Mouse (Mus musculus): ENCODE measurements at regions not wholly inside any gene's neighbourhood (a gene's known extent, or its start where the extent isn't known, plus 50 kb on each side); places are given as distances from the start of the nearest gene placed in this dataset.
"Not testable (repeated sequence)": the region's sequence is repeated elsewhere in the genome, so short reads cannot be mapped to it uniquely, and the experiment has no call there.

- DNase-seq (ENCODE audit: low spot score in 2 of 2) = no peak
Measured at GRCm38 (mm10) chr2:147989616-147990015, 57.2 kb downstream of the Foxa2 start.

GRCm38 (mm10) chr2:147988586-147988985, 58.2 kb downstream of the Foxa2 start:
- no peak for DNase-seq (ENCODE audit: low spot score in 2 of 2)

GRCm38 (mm10) chr2:147985261-147985575, 61.6 kb downstream of the Foxa2 start:
- DNase-seq (ENCODE audit: low spot score in 2 of 2) = no peak

GRCm38 (mm10) chr2:147984547-147985260, 62.1 kb downstream of the Foxa2 start:
- no peak for DNase-seq (ENCODE audit: low spot score in 2 of 2)

- DNase-seq (ENCODE audit: low spot score in 2 of 2) = no peak
Measured at GRCm38 (mm10) chr2:147980929-147981479, 65.8 kb downstream of the Foxa2 start.

GRCm38 (mm10) chr2:147980408-147980807, 66.4 kb downstream of the Foxa2 start:
- no peak for DNase-seq (ENCODE audit: low spot score in 2 of 2)

- no peak for DNase-seq (ENCODE audit: low spot score in 2 of 2)
Measured at GRCm38 (mm10) chr2:147979660-147980364, 67.0 kb downstream of the Foxa2 start.

- DNase-seq (ENCODE audit: low spot score in 2 of 2) = no peak
Measured at GRCm38 (mm10) chr2:147979001-147979400, 67.8 kb downstream of the Foxa2 start.

GRCm38 (mm10) chr2:147974776-147975175, 72.0 kb downstream of the Foxa2 start:
- DNase-seq (ENCODE audit: low spot score in 2 of 2) = no peak

GRCm38 (mm10) chr2:147968671-147969070, 78.1 kb downstream of the Foxa2 start:
- no peak for DNase-seq (ENCODE audit: low spot score in 2 of 2)

GRCm38 (mm10) chr2:147967829-147968529, 78.8 kb downstream of the Foxa2 start:
- DNase-seq (ENCODE audit: low spot score in 2 of 2) = no peak

- not testable (repeated sequence) for DNase-seq (ENCODE audit: low spot score in 2 of 2)
Measured at GRCm38 (mm10) chr2:147963284-147963683, 83.5 kb downstream of the Foxa2 start.

GRCm38 (mm10) chr2:147961633-147962032, 85.1 kb downstream of the Foxa2 start:
- no peak for DNase-seq (ENCODE audit: low spot score in 2 of 2)

- no peak for DNase-seq (ENCODE audit: low spot score in 2 of 2)
Measured at GRCm38 (mm10) chr2:147954183-147954582, 92.6 kb downstream of the Foxa2 start.

- DNase-seq (ENCODE audit: low spot score in 2 of 2) = no peak
Measured at GRCm38 (mm10) chr2:147951233-147951632, 95.5 kb downstream of the Foxa2 start.

- no peak for DNase-seq (ENCODE audit: low spot score in 2 of 2)
Measured at GRCm38 (mm10) chr2:147944171-147945040, 102.4 kb downstream of the Foxa2 start.

GRCm38 (mm10) chr2:147942591-147942990, 104.2 kb downstream of the Foxa2 start:
- no peak for DNase-seq (ENCODE audit: low spot score in 2 of 2)

- DNase-seq (ENCODE audit: low spot score in 2 of 2) = no peak
Measured at GRCm38 (mm10) chr2:147941319-147941718, 105.5 kb downstream of the Foxa2 start.

- no peak for DNase-seq (ENCODE audit: low spot score in 2 of 2)
Measured at GRCm38 (mm10) chr2:147932494-147932893, 114.3 kb downstream of the Foxa2 start.

GRCm38 (mm10) chr2:147929031-147929711, 117.6 kb downstream of the Foxa2 start:
- DNase-seq (ENCODE audit: low spot score in 2 of 2) = no peak

All from frontal cortex, postnatal 10 days (tissue).